Mouse (Mus musculus): ENCODE measurements around the gene Gm21188. TPM values are rescaled to one million over a fixed set of nuclear protein-coding genes. Genes with fewer than 3 reads are reported as not detected.
"Not testable (repeated sequence)": the region's sequence is repeated elsewhere in the genome, so short reads cannot be mapped to it uniquely, and the experiment has no call there.

Gm21188 gene
- polyA plus RNA-seq, 1 experiment, result 0.04 TPM

GRCm38 (mm10) chr13:120025004-120025403 is 27.0 kb downstream of the Gm21188 start:
- H3K4me1 ChIP-seq (ENCODE audit: control insufficient read depth, insufficient read depth, low read length); H3K27ac ChIP-seq (ENCODE audit: control insufficient read depth, insufficient read depth, low read depth, low read length); H3K36me3 ChIP-seq (ENCODE audit: control insufficient read depth, insufficient read depth, low read length); H3K27me3 ChIP-seq (ENCODE audit: control insufficient read depth, insufficient read depth, low read length); H3K4me3 ChIP-seq (ENCODE audit: control insufficient read depth, low read depth, low read length): not testable (repeated sequence)

DNA sequence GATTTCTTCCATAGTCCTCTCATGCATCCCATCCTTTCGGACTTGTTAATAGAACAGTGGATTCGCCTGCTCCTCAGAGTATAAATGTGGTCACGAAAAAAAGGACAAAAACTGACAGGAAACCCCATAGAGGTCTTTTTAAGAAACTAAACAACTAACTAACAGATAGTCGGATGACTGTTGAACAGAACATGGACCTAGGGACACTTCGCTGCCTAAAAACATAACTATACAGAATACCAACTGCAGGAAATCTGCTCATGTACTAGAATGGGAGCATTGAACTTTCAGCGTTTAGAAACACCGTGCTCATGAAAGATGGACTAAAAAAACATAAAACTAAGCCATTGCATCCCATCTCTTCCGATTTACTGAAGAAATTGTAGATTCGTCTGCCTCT is 27.4 kb downstream of the Gm21188 start:
- not testable (repeated sequence) for H3K4me1 ChIP-seq (ENCODE audit: control insufficient read depth, insufficient read depth, low read length); H3K36me3 ChIP-seq (ENCODE audit: control insufficient read depth, insufficient read depth, low read length); H3K4me3 ChIP-seq (ENCODE audit: control insufficient read depth, low read depth, low read length); H3K27me3 ChIP-seq (ENCODE audit: control insufficient read depth, insufficient read depth, low read length); H3K27ac ChIP-seq (ENCODE audit: control insufficient read depth, insufficient read depth, low read depth, low read length)

DNA sequence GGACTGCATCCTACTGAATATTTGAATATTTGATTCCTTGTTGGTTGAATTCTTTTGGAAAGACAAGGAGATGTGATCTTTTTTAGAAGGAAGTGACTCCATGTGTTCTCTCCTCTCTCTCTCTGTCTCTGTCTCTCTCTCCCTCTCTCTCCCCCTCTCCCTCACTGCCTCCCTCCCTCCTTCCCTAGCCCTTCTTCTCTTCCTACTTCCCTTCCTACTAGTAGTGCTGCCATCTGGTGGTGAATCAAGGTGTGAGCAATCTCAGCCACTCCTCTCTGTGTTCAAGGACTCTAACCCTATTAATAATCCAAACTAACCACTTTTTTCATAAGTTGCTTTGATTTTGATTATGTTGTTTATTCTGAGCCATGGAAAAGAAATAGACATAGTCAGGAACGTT is 30.5 kb downstream of the Gm21188 start:
- not testable (repeated sequence) for H3K4me1 ChIP-seq (ENCODE audit: control insufficient read depth, insufficient read depth, low read length); H3K36me3 ChIP-seq (ENCODE audit: control insufficient read depth, insufficient read depth, low read length); H3K4me3 ChIP-seq (ENCODE audit: control insufficient read depth, low read depth, low read length); H3K27ac ChIP-seq (ENCODE audit: control insufficient read depth, insufficient read depth, low read depth, low read length); H3K27me3 ChIP-seq (ENCODE audit: control insufficient read depth, insufficient read depth, low read length)

- not testable (repeated sequence) for H3K27ac ChIP-seq (ENCODE audit: control insufficient read depth, insufficient read depth, low read depth, low read length); H3K4me1 ChIP-seq (ENCODE audit: control insufficient read depth, insufficient read depth, low read length); H3K4me3 ChIP-seq (ENCODE audit: control insufficient read depth, low read depth, low read length); H3K27me3 ChIP-seq (ENCODE audit: control insufficient read depth, insufficient read depth, low read length); H3K36me3 ChIP-seq (ENCODE audit: control insufficient read depth, insufficient read depth, low read length)
These were observed 36.5 kb downstream of the Gm21188 start for GRCm38 (mm10) chr13:120015348-120016007.

DNA sequence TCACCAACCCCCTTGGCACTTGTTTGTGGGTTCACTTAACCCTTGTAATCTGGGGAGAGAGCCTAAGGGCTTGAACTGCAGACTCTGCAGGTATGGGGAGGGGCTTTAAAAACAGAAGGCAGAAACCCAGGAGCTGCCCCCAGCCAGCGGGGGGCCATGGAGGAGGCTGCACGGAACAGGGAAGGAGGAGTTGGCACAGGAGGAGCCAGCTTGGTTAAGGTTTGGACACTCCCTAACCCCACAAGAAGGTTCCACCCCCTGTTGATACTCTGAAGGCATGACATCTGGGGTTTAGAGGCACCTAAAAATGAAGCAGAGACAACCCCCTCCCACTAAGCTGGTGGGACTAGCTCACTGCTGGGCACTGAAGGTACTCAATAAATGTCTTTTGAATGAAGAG is 38.0 kb downstream of the Gm21188 start:
- H3K27me3 ChIP-seq (ENCODE audit: control insufficient read depth, insufficient read depth, low read length); H3K36me3 ChIP-seq (ENCODE audit: control insufficient read depth, insufficient read depth, low read length); H3K27ac ChIP-seq (ENCODE audit: control insufficient read depth, insufficient read depth, low read depth, low read length); H3K4me1 ChIP-seq (ENCODE audit: control insufficient read depth, insufficient read depth, low read length); H3K4me3 ChIP-seq (ENCODE audit: control insufficient read depth, low read depth, low read length): not testable (repeated sequence)

- not testable (repeated sequence) for H3K36me3 ChIP-seq (ENCODE audit: control insufficient read depth, insufficient read depth, low read length); H3K4me1 ChIP-seq (ENCODE audit: control insufficient read depth, insufficient read depth, low read length); H3K27ac ChIP-seq (ENCODE audit: control insufficient read depth, insufficient read depth, low read depth, low read length); H3K27me3 ChIP-seq (ENCODE audit: control insufficient read depth, insufficient read depth, low read length); H3K4me3 ChIP-seq (ENCODE audit: control insufficient read depth, low read depth, low read length)
These were observed 38.5 kb downstream of the Gm21188 start for GRCm38 (mm10) chr13:120013544-120013943.

DNA sequence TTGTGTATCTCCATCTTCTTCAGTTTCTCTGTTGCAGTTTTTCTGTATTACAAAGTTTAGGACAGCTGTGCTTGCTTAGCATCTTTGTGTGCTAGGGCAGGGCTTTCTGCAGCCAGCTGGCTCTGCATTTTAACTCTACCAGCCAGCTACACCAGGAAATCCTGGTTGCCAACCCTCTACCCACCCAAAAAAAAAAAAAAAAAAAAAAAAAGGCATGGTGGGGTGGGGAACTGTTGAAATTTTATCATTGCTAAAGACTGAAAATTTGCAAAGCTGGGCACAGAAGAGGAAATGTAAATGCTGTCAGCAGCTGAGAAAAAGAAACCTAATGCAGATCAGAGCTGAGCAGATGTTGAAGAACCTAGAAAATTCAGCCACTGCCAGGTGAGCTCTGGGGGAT is 41.9 kb downstream of the Gm21188 start:
- H3K27me3 ChIP-seq (ENCODE audit: control insufficient read depth, insufficient read depth, low read length); H3K4me3 ChIP-seq (ENCODE audit: control insufficient read depth, low read depth, low read length); H3K27ac ChIP-seq (ENCODE audit: control insufficient read depth, insufficient read depth, low read depth, low read length); H3K36me3 ChIP-seq (ENCODE audit: control insufficient read depth, insufficient read depth, low read length); H3K4me1 ChIP-seq (ENCODE audit: control insufficient read depth, insufficient read depth, low read length): not testable (repeated sequence)

- not testable (repeated sequence) for H3K27me3 ChIP-seq (ENCODE audit: control insufficient read depth, insufficient read depth, low read length); H3K36me3 ChIP-seq (ENCODE audit: control insufficient read depth, insufficient read depth, low read length); H3K27ac ChIP-seq (ENCODE audit: control insufficient read depth, insufficient read depth, low read depth, low read length); H3K4me1 ChIP-seq (ENCODE audit: control insufficient read depth, insufficient read depth, low read length); H3K4me3 ChIP-seq (ENCODE audit: control insufficient read depth, low read depth, low read length)
These were observed 52.8 kb downstream of the Gm21188 start for GRCm38 (mm10) chr13:119999215-119999614.

DNA sequence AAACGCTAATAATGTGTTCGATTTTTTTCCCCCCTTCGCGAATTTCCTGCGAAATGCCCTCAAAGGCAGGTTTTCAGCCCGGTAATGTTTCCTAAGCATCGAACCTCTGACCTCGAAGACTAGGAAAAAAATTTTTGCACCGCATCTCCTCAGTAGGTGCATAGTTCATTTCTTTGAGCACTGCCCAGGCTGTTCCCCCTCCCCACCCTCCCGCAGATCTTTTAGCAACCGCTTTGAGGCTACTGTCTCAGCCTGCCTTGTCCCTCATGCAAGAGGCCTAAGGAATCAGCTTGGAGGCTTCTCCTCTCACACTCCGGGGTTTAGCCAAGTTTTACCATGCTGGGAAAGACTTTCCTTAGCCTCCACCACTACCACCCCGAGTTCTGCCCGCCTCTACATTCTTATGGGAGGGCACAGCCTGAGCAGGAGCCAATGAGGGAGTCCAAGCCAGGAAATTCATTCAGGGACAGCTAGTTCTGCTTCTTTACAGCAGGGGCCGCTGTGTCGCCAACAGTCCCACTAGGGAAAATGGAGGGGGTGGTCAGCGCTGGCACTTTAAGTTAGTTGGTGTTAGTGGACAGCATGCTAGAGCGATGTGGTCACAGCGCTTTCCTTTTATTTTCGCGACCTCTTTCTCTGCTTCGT is 53.4 kb downstream of the Gm21188 start:
- not testable (repeated sequence) for H3K4me1 ChIP-seq (ENCODE audit: control insufficient read depth, insufficient read depth, low read length); H3K27me3 ChIP-seq (ENCODE audit: control insufficient read depth, insufficient read depth, low read length); H3K36me3 ChIP-seq (ENCODE audit: control insufficient read depth, insufficient read depth, low read length); H3K4me3 ChIP-seq (ENCODE audit: control insufficient read depth, low read depth, low read length); H3K27ac ChIP-seq (ENCODE audit: control insufficient read depth, insufficient read depth, low read depth, low read length)

DNA sequence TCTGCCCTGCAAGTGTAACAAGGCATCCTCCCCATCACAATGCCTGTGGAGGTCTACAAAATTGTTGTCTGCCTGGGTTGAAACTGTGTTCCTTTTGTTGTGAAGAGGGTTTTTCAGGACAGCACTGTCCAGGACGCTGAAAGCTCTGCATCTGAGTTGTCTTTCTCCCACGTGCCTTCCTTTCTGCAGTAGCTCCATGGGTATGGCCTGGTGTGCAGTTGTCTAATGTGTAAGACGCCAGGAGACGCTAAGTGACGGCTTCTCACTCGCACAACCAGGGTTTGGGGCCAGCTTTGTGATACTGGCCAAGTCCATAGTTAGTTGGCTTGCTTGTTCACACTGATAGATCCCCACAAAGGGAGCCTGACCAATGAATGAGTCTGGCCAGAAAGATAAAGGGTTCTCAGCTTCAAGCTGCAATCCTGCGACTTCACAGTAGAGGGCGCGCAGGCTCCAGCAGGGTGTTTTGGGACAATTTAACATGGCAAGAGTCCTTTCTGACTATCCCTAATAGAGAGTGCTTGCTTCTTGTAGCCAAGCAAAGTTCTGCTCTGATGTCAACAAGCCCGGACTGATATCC is 60.0 kb downstream of the Gm21188 start:
- H3K4me3 ChIP-seq (ENCODE audit: control insufficient read depth, low read depth, low read length); H3K36me3 ChIP-seq (ENCODE audit: control insufficient read depth, insufficient read depth, low read length); H3K27me3 ChIP-seq (ENCODE audit: control insufficient read depth, insufficient read depth, low read length); H3K27ac ChIP-seq (ENCODE audit: control insufficient read depth, insufficient read depth, low read depth, low read length); H3K4me1 ChIP-seq (ENCODE audit: control insufficient read depth, insufficient read depth, low read length): not testable (repeated sequence)

DNA sequence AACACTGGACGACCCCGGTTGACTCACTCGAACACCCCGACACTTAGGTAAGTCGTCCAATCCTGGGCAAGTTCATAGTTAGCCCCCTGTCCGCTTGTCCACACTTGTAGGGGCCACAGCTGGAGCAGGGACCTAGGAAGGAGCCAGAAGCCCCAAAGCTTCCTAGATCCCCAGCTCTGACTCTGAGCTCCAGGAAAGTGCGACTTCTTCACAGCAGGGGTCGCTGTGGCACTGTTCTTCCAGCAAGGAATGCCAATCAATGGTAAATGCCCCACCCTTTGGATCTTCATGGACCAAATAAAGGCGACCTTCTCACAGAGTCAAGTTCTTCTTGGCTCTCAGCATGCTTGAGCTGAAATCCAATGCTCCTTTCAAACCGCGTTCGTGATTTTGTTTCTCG is 60.7 kb downstream of the Gm21188 start:
- H3K27ac ChIP-seq (ENCODE audit: control insufficient read depth, insufficient read depth, low read depth, low read length); H3K4me1 ChIP-seq (ENCODE audit: control insufficient read depth, insufficient read depth, low read length); H3K36me3 ChIP-seq (ENCODE audit: control insufficient read depth, insufficient read depth, low read length); H3K4me3 ChIP-seq (ENCODE audit: control insufficient read depth, low read depth, low read length); H3K27me3 ChIP-seq (ENCODE audit: control insufficient read depth, insufficient read depth, low read length): not testable (repeated sequence)

Measured in testis, adult 2 months (tissue).